Mouse (Mus musculus) liver, postnatal 0 days (tissue): ENCODE data around the gene Rims4.

Experiments used
- CTCF ChIP-seq: sonication (generic); IDR thresholded peaks from 2 replicates; pipeline ENCODE4 v1.5.1; 2016; ENCODE audit warnings: antibody characterized with exemption, low read depth
- EP300 ChIP-seq: IDR thresholded peaks from 2 replicates; pipeline ENCODE4 v1.6.1; 2016; ENCODE audit warnings: antibody characterized with exemption, low read depth, mild to moderate bottlenecking

GRCm38 (mm10) chr2:163857233-163857632 lies 61.2 kb downstream of the Rims4 start:
- TF ChIP-seq CTCF (no peak), EP300 (no peak)
